ENCODE assay signal across 8 mouse cellular contexts in the genomic region with DNA sequence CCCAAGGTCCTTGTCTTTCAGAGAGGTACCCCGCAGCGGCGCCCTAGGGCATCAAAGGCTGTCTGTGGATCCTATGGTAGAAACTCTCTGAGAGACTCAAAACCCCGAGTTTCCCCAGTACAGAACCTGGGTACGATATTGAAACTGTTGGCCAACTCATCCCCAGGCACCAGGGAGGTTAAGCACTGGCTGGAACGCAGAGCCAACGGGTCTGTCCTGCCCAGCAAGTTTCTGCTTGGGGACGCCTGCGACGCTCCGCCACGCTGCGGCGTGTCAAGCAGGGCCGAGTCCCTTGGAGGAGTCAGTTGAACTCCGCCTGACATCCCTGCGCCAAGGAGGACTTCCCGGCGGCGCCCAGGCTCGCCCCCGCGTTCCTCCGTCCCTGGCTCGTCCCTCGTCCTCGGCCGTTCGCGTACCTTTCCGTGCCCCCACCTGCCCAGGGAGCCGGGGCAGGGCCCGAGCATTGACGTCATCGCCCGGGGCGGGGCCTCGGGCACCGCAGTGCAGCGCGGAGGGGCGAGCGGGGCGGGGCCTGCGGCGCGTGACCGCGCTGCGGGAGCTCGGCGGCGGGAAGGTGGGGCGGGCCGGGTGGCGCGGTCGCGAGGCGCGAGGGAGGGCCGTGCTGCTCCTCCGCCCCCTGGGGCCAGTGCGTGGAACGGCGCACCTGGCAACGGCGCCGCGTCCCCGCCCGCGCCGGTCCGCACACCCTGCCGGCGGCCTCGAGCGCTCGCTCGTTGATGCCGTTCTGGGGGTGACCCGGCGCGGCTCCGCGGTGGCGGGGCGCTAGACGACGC. TPM values are rescaled to one million over a fixed set of nuclear protein-coding genes. Genes with fewer than 3 reads are reported as not detected.
DNase-seq lines count a peak whose midpoint lies in the region; ATAC-seq and TF ChIP-seq lines count a peak whose summit lies in the region.

A gene (plus strand): TSS at position 577 of the 794 bp plus-strand sequence.

- TF ChIP-seq CTCF in lung, embryonic 14.5 days (IDR thresholded peaks at IDR 0.05; ENCODE audit: low read depth), result peak; percentile 8; the same call in 1 of the 2 replicates
- TF ChIP-seq CTCF in thymus, adult 2 months (IDR thresholded peaks at IDR 0.05; ENCODE audit: borderline replicate concordance, control insufficient read depth, extremely low read depth, insufficient read depth, low read length, poor library complexity), result no peak

- H3K27ac ChIP-seq in ES-E14 (ENCODE audit: insufficient read depth, low read depth, low read length, poor library complexity, severe bottlenecking), result peak within 1 kb of the TSS; percentile 16; the same call in 1 of the 2 replicates
- H3K27ac ChIP-seq in lung, embryonic 14.5 days (ENCODE audit: low read depth), result no peak within 1 kb of the TSS
- no peak within 1 kb of the TSS for H3K27ac ChIP-seq in thymus, adult 2 months (ENCODE audit: control insufficient read depth, insufficient read depth, low read length)

- in situ Hi-C loops in ES-E14 (cut with MboI; ENCODE audit: low sequenced_read_pairs in 2 of 2, unreplicated experiment in 2 of 2), result no loop called here

- peak; percentile 88 for ATAC-seq in lung, embryonic 14.5 days (ENCODE audit: insufficient read depth)

- H3K4me2 ChIP-seq in lung, embryonic 14.5 days, result peak within 1 kb of the TSS; percentile 100

- no peaks in the 10 kb centered on the region for H3K36me3 ChIP-seq in ES-E14 (ENCODE audit: control insufficient read depth, insufficient read depth, low read length, poor library complexity, severe bottlenecking)
- no peaks in the 10 kb centered on the region for H3K36me3 ChIP-seq in lung, embryonic 14.5 days (ENCODE audit: insufficient read depth)
- H3K36me3 ChIP-seq in thymus, adult 2 months (ENCODE audit: control insufficient read depth, insufficient read depth, low read length), result no peaks in the 10 kb centered on the region

- WGBS in lung, embryonic 14.5 days, result under 1% methylated on average over 81 of the region's 91 CpGs
- 1% methylated on average over 91 of the region's 91 CpGs for WGBS in thymus, adult 2 months

- H3K4me3 ChIP-seq in ES-E14 (ENCODE audit: insufficient read depth in 1 of 2, low read depth in 1 of 2, low read length in 2 of 2, poor library complexity in 1 of 2, severe bottlenecking in 1 of 2), result peak within 1 kb of the TSS; percentile 77 to 92
- H3K4me3 ChIP-seq in lung, embryonic 14.5 days (ENCODE audit: low read depth, low read length), result peak within 1 kb of the TSS; percentile 71
- peak within 1 kb of the TSS; percentile 41 for H3K4me3 ChIP-seq in thymus, adult 2 months (ENCODE audit: control insufficient read depth, insufficient read depth, low read length)

- no peaks in the 10 kb centered on the region for H3K9me3 ChIP-seq in ES-E14 (ENCODE audit: control insufficient read depth, insufficient read depth, low read depth, low read length)
- H3K9me3 ChIP-seq in lung, embryonic 14.5 days (ENCODE audit: low read depth, low read length), result no peaks in the 10 kb centered on the region

- peak within 1 kb of the TSS; percentile 74 for H3K9ac ChIP-seq in ES-E14 (ENCODE audit: insufficient read depth, low read depth, low read length, poor library complexity, severe bottlenecking)
- H3K9ac ChIP-seq in lung, embryonic 14.5 days, result peak within 1 kb of the TSS; percentile 58

- H3K4me1 ChIP-seq in ES-E14 (ENCODE audit: control insufficient read depth in 2 of 2, insufficient read depth in 2 of 2, low read length in 2 of 2, poor library complexity in 1 of 2), result peaks cover 6 to 14% of the 10 kb centered on the region in 2 experiments; a peak in 2 of 4 replicates
- no peaks in the 10 kb centered on the region for H3K4me1 ChIP-seq in lung, embryonic 14.5 days (ENCODE audit: insufficient read depth)
- peaks cover 10% of the 10 kb centered on the region; the same call in 1 of the 2 replicates for H3K4me1 ChIP-seq in thymus, adult 2 months (replicated peaks; ENCODE audit: control insufficient read depth, insufficient read depth, low read length)

- TF ChIP-seq POLR2A in thymus, adult 2 months (IDR thresholded peaks at IDR 0.05; ENCODE audit: control insufficient read depth, extremely low read depth, insufficient read depth, low read length, poor library complexity), result no peak

- H3K27me3 ChIP-seq in lung, embryonic 14.5 days (ENCODE audit: insufficient read depth, low read length), result peaks cover 54% of the 10 kb centered on the region
- peaks cover 10% of the 10 kb centered on the region; the same call in 1 of the 2 replicates for H3K27me3 ChIP-seq in thymus, adult 2 months (ENCODE audit: control insufficient read depth, insufficient read depth, low read length)

- intact Hi-C loops in heart, postnatal 36 days (cut with DNase I), result no loop called here

- peak; percentile 52 for DNase-seq in ES-E14 (ENCODE audit: low read depth, low spot score)
- peak; percentile 92 to 97 for DNase-seq in cerebellum, adult 18-20 months
- DNase-seq in forelimb bud, embryonic 11.5 days (ENCODE audit: low read depth, low spot score), result peak; percentile 49
- peak; percentile 75 to 78 for DNase-seq in heart, postnatal 36 days
- peak; percentile 54 to 72 for DNase-seq in layer of hippocampus, adult 8-10 months (ENCODE audit: low spot score in 2 of 2)
- DNase-seq in lung, embryonic 14.5 days, result peak; percentile 82
- DNase-seq in ovary, adult 18-20 months (ENCODE audit: low spot score), result peak; percentile 70
- peak; percentile 58 for DNase-seq in thymus, adult 2 months

TF ChIP-seq in ES-E14, 5 proteins besides CTCF, POLR2A, EP300 and RAD21:
- TF ChIP-seq HCFC1 (IDR thresholded peaks at IDR 0.05; ENCODE audit: borderline replicate concordance, insufficient read depth, low read length), result 0 out of 2 replicates have a peak, but pooled peaks have one; percentile 21
- TF ChIP-seq ZNF384 (IDR thresholded peaks at IDR 0.05; ENCODE audit: low read depth, low read length), result no peak
- no peak for TF ChIP-seq CHD2 (IDR thresholded peaks at IDR 0.05; ENCODE audit: low read depth, low read length)
- no peak for TF ChIP-seq ZC3H11A (IDR thresholded peaks at IDR 0.05; ENCODE audit: borderline replicate concordance, low read depth, low read length)
- TF ChIP-seq MAFK (IDR thresholded peaks at IDR 0.05; ENCODE audit: insufficient read depth, low read depth, low read length), result no peak
TF ChIP-seq in ES-E14: peak in this region for 1.

RNA-seq across cellular contexts. Expression of the gene that starts here (rescaled TPM):
- 4.1 and 8.5 TPM in 2 replicates for total RNA-seq in ES-E14 (2012; rRNA removed)
- 10 to 100 TPM; 11.7 to 17.7 TPM for total RNA-seq in heart, postnatal 36 days (2021)
- total RNA-seq in layer of hippocampus, adult 8-10 months (2022), result 10 to 100 TPM; 66.3 to 73.0 (median 70.9) TPM
- polyA plus RNA-seq in lung, embryonic 14.5 days (2014; fragmentation: Nextera tagmentation; extraction: Ambion mirVana), result 2.2 and 2.3 TPM in 2 replicates
- 16.2 and 22.7 TPM in 2 replicates for polyA plus RNA-seq in thymus, adult 2 months (2012; rRNA removed)
